Mouse (Mus musculus) bone marrow macrophage, adult 2 months (primary cell): ENCODE results near the gene Ush2a.

ENCODE experiments used
- CTCF ChIP-seq: IDR thresholded peaks from 2 replicates; pipeline ENCODE4 v1.5.1; 2012; ENCODE audit warnings: low read depth, mild to moderate bottlenecking, low read length, moderate library complexity
- POLR2A ChIP-seq: IDR thresholded peaks from 2 replicates; pipeline ENCODE4 v1.6.1; 2012; ENCODE audit warnings: mild to moderate bottlenecking, low read depth, low read length, borderline replicate concordance

GRCm38 (mm10) chr1:188316574-188316973 lies 54.8 kb downstream of the Ush2a start:
- TF ChIP-seq POLR2A (no peak), CTCF (no peak)
